Mouse (Mus musculus): ENCODE data around the gene Hoxb7.

GRCm38 (mm10) chr11:96259511-96259910, 26.9 kb upstream of the Hoxb7 start:
- TF ChIP-seq CTCF (IDR thresholded peaks at IDR 0.05; ENCODE audit: insufficient read depth, low read length), result no peak
- no peak for TF ChIP-seq POLR2A (IDR thresholded peaks at IDR 0.05; ENCODE audit: borderline replicate concordance, extremely low read depth, low read depth, low read length)

All from lung, adult 2 months (tissue).